Mouse (Mus musculus) thymus, postnatal 0 days (tissue): ENCODE results near the gene Tmem160. TPM values are rescaled to one million over a fixed set of nuclear protein-coding genes. Genes with fewer than 3 reads are reported as not detected.
A peak's percentile ranks its signal among the peaks of the same experiment; 100 is the strongest.

Experiments used
- DNase-seq: peaks from one replicate; pipeline ENCODE4 v3.0.0-alpha.2; 2015; ENCODE audit warnings: low spot score
- polyA plus RNA-seq: library from polyadenylated mRNA; unstranded; fragments of >200 nt; fragmentation: Nextera tagmentation; extraction: Ambion mirVana; gene quantifications from 2 replicates; pipeline ENCODE4 v1.2.1, GENCODE M21; 2015

Tmem160 gene
- polyA plus RNA-seq = 148 and 149 TPM in 2 replicates

DNA sequence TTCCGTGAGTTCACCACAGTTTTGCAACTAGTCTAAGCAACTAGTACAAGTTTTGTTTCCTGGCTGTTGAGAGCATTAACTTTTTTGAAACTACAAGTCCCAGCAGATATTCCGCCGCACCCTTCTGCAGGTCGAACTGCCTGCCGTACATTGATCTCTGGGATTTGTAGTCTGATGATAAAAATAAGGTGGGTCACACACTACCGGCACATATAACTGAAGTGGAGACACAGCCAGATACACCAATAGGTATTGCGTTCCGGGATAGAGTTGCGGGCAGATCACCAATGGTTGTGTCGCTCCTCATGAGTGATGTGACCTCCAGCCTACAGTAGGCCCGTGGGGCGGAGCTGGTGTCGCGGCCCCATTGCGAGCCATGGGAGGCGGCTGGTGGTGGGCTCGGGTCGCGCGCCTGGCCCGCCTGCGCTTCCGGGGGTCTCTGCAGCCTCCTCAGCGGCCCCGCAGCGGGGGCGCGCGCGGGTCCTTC, at the start of gene Tmem160:
Gene Tmem160 (plus strand): TSS at position 193 of the 487 bp plus-strand sequence.
- DNase-seq = peak; percentile 95

DNA sequence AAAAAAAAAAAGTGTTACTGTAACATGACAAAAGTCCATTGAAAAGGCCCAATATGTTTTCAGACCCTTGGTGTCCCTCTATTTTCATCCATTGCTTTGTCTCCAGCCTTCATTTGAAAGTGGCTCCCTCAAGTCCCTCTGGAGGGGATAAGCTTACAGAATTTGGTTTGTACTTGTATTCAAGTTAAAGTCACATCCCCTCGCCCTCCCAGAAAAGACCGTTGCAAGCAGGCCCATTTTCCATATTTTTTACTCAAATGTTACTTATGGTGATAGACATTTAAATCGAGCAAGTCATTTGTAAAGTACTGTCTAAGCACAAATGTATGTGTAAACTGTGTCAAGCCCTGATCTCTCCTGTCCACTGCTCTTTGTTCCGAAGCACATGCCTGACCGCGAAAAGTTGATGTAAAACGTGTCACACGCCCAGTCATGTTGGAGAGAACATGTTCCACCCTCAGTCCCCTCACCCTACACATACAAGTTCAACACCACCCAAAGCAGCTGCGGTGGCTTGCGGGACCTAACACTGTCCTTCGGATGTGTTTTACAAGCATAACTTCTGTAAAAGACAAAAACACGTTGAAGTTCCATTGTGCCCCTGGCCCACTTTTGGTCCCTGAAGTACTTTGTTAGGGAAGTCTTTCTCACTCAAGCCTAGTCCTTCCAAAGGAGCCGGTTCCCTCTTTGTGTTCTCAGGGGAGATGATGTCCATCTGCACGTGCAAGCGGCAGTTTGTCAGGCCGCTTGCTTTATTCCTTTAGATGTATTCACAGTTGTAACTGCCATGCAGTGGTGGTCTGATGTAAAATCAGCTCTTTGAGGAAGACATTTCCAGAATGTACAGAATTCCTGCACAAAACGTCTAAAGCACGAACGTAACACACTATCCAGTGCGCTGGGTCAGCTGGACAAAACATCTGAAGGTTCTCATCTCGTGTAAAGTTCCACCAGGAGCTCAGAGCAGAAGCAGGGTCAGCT, 49.3 kb upstream of the Tmem160 start:
- DNase-seq = peak; percentile 51

DNA sequence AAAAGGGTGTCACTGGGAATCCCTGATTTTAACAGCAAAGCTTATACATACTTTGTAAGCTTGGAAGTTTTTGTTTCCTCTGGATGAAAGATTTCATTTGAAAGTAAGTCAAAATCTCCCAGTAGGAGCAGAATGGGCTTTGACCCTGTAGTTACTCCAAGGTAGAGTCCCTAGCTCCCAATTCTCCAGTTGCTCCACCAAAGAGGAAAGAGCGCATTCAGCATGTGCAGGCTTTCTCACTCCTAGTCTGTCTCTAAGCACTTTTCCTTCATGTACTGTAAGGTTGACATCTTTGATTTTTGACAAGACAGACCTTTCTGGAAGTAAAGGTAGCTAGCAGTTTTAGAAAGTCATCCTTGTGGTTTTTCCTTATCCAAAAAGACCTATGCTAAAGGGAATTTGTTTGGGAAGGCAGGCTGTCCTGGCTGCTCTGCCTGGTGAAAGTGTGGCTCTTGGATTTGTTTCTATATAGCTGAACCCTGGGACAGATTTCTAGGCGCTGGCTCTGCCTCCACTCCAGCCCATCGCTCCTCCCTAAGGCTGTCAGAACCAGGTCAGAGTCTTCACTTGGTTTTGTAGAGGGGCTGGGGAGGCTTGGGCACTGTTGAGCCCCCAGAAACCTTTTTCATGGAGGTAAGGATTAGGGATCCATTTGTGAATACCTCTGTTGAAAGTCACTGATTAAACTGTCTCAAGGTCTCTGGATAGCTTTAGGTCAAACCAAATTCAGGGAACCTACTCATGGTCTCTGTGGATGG, 48.1 kb upstream of the Tmem160 start:
- DNase-seq = no peak

DNA sequence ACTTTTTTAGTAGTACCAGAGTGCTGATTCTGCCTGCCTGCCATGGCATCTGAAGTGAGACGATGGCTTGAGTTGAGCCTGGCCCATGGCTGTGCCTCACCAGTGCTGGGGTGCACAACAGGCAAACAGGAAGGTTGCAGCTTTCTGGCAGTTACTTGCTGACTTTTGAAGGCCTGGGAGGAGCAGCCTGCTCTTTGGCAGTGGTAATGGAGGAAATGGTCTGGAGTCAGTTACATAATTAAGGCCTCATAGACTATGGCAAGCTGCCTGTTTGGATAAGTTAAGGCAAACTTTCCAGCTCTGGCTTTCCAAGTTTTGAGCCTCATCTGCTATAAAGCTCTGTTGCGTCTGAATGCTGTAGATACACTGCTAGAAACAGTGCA, 47.5 kb upstream of the Tmem160 start:
- DNase-seq = peak; percentile 60

DNA sequence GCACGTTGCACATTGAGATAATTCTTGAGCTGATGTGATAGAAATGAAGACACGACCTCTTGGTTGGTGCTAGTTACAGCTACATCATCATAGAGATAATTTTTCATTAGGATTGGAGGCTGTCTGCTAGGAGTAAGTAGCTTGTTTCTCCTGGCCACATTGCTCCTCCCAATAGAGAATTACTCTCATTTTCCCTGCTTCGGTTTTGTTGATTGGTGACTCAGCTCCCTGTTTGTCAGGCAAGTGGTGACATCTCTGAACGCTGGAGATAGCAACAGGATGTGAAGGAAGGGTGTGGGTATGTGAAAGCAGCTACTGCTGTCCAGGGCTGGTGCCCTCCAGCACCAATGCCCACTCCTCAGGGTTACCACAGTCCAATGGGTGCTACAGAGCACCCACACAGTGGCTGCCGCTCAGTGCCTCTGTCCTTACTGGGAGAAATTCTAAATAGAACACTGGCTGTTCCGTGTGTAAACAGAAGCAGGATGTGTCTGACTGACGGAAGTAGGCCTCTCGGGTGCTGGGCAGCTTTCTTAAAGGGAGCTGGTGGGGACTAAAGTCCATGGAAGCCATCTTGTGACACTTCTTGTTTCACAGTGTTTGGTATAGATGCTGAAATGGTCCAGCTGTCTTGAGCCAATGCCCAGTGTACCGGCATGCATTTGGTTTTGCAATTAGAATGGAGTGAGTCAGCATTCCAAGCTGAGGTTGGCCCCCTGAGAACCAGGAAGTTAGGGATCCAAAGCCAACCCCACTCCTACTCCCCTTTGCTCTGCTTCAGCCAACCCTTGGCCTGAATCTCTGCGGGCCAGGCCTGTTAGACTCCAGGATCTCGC, 46.8 kb upstream of the Tmem160 start:
- DNase-seq = peak; percentile 78

DNA sequence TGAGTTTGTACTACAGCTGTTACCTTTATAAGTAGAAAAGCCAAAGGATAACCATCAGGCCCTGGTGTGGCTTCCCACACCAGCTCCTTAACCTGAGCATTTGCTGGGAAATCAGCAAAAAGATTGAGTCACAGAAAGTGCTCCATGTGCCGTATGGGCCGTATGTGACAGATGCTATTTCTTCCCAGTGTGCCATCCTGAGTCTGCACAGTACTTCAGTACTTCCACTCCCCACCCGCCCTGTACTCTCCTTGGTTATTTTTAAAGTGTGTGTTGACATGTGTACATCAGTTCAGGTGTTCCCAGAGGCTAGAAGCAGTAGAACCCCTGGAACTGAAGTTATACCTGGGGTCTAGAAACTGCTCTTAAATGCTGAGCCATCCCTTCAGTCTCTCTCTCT, 45.6 kb upstream of the Tmem160 start:
- DNase-seq = no peak

DNA sequence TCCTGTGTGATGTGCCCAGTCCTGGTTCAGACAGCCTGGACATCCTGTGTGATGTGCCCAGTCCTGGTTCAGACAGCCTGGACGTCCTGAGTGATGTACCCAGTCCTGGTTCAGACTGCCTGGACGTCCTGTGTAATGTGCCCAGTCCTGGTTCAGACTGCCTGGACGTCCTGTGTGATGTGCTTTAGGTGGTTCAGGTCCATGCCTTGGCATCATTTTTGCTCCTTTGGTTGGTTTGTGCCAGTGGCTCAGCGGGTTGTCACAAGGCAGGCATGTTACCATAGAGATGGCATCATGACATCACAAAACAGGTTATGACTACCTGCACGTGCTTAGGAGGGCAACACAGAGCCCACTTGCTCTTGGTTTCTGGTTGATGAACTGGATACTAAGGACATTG, 41.5 kb upstream of the Tmem160 start:
- no peak for DNase-seq

DNA sequence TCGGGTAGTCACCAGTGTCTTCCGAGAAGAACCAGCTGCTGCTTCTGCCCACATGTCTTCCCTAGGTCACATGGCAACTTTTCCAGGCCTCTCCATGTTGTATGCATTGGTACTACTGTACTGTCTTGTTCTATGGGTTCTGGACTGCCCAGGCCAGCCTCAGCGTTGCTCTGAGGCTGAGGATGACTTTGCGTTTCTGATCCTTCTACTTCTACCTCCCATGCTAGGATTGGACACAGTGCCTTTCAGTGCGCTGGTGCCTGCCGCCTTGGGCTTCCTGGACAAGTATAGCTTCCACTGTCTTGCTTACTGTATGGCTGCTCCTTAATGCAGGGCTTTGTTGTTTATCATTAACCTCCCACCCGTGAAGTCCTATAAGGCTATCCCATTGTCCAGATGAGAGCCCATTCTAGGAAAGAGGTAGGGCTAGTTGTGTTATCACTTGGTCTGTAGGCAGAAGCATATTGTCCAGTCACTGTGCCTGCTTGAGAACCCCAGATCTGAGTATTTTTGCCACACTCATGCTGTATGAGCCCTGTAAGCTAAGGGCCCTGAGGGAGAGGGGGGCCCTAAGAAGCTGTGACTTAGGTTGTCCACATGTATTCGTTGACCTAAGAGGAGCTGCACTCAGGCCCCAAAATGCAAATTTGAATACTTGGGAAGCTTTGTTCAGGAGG, 40.2 kb upstream of the Tmem160 start:
- no peak for DNase-seq

DNA sequence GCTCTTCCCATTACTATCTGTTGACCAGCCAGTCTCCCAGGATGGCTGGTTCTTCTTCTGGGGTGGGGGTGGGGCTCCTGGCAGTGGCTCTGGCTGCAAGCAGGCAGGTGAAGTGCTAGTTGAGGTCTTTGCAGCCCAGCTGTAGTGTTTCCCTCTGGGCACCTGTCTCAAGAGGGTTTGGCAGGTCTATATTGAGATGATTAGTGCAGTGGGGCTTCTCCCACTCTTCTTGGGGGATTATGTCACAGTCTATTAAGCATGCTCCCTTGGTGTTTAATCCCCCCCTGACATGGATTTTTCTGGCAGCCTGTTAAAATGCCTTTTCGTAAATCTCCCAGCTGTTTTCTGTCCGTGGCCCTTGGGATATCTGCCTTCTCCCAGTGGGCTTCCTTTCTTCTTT, 39.6 kb upstream of the Tmem160 start:
- DNase-seq = no peak

DNA sequence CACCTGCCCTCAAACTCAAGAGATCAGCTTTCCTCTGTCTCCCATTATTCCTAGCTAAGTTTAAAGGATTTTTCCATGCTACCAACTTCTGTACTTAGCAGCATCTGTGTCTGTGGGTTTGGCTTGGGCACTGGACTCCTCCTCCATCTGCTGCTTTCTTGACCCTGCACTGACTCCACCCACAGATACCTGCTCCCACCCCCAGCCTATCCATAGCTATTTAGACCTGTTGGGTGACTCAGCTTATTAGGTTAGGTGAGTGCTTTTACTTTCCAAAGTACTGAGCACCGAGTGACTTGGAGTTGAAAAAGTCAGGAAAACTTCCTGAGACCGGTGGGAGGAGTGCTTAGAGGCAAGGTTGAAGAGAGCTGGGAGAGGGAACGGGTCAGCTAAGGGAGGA, 37.2 kb upstream of the Tmem160 start:
- no peak for DNase-seq

DNA sequence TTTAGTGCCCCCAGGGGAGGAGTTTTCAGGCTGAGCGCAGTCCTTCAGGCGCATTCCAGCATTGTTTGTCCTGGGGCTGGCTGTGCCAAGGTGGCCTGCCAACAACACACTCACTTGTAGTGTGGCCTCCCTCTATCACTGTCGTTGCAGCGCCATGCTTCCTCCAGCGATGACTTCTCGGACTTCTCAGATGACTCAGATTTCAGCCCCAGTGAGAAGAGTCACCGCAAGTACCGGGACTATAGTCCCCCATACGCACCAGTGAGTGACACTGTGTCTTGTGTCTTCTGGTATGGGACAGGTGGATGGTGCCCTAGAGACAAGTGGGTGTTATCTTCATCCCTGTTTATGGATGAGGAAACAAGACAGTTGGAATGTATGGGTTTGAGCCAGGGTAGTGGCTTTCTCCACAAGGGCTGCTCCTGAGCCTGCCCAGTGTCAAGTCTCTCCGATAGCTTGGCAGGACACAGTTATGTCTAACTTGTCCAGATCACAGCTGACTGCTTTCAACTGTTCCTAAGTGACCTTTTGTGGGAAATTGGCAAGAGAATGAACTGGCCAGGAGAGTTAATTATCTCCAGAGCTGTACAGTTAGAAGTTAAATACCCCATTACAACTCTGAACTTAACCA, 35.3 kb upstream of the Tmem160 start:
- no peak for DNase-seq

DNA sequence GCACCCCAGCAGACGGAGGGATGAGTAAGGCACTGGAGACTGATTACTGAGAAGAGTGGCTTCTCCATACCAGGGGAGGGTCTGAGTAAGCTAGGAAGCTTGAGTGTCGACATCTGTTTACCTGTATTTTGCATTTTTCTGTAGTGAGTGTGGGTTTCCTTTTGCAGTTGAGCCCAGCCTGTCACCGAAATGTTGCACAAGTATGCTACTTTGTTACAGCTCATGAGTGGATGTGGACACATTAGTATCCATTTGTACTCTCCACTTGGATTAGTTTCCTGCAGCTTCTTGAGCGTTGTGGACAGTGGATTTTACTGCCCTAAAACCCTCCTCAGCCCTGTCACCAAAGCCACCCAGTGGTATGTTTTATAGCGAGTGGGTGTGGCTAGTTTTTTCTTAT, 33.9 kb upstream of the Tmem160 start:
- DNase-seq = no peak

DNA sequence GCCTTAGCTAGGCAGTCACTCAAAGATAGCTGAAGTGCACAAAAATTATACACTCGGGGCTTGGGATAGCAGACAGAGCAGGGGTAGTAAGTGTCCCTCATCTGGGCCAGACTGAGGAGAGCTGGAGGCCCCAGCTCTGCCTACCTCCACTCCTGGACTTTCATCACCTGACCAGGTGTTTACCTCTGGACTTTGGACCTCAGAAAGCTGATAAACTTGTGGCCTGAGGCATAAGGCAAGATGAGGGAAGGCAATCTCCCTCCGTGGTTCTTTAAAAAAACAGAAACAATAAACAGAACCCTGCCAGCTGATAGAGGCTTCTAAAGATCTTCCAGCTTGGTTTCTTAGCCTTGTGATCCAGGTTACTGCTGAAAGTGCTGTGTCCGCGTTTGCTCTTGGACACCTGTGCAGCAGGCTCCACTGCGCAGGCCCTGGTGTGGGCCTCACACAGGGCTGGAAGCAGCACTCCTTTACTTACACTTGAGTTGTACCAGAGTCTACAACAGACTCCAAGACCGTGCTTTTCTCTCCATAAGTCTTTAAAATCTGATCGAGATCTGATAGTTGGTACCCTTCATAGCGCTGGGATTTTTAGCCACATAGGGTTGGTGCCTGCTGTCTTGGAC, 32.0 kb upstream of the Tmem160 start:
- DNase-seq = no peak

DNA sequence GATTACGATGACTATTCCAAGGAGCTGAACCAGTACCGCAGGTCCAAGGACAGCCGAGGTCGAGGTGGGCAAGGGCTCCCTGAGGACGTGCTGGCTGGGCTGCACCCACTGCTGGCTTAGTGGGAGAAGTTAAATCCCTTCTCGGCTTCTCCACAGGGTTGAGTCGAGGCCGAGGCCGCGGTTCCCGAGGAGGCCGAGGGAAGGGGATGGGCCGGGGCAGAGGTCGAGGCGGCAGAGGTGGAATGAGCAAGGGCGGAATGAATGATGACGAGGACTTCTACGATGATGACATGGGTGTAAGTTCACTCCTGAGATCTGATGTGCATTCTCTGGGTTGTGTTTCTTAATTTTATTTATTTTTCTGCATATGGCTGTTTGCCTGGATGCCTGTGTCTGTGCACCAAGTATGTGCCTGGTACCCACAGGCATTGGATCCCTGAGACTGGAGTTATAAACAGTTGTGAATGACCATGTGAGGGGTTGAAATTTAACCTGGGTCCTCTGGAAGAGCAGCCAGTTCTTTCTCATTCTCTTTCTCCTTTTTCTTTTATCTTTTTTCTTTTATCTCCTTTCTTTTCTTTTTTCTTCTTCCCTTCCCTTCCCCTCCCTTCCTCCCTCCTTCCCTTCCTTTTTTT, 30.2 kb upstream of the Tmem160 start:
- DNase-seq = no peak

DNA sequence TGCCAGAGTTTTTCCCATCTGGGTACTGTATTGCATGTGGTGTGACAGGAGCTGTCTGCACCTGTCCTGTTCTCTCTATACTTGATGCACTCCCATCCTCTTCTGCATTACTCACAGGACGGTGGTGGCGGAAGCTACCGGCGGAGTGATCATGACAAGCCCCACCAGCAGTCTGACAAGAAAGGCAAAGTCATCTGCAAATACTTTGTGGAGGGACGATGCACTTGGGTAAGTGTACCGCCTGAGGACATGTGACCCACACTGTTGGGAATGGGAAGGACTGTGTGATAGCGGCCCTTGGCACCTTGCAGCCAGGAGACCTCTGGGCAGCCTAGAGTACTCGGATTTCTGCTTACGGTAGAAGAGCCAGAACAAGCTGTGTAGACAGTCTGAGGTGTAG, 28.8 kb upstream of the Tmem160 start:
- DNase-seq = no peak

DNA sequence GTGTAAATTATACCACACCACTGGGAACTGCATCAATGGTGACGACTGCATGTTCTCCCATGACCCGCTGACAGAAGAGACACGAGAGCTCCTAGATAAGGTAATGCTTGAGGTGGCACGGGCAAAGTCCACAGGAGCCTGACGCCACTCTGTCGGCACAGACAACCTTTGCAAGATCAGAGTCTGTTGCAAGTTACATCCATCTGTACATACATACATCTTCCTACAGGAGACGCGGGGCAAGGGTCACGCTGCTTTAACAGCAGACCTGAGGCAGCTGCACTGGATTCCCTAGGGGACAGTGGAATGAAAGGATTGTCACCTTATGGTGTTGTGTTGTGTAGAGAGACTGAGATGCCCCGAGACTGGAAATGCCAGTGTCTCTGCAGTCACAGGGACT, 26.9 kb upstream of the Tmem160 start:
- DNase-seq = no peak

DNA sequence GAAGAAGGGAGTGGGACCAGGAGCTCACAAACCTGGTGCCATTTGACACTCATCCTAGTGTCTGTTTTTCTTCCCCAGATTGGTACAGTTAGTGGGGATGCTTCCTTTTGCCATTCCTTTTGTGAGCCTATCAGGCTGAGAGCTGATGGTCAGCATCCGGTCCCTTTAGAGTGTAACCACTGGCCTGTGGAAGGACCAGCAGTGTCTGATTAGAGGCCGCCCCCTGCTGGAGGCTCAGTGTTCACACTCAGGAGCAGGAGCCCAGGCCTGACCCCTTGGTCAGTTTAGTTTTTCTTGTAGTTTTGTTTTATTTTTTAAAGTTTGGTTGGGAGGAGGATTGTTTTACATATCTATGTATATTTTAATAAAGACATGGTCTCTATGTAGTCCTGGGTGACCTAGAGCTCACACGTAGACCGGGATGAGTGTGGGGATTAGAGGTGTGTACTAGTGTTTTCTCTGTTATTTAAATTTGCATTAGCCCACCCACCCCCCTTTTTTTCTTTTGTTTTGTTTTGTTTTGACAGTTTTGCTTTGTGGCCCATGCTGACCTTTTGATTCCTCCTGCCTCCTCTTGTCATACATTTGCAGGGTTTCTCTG, 26.4 kb upstream of the Tmem160 start:
- peak; percentile 37 for DNase-seq

DNA sequence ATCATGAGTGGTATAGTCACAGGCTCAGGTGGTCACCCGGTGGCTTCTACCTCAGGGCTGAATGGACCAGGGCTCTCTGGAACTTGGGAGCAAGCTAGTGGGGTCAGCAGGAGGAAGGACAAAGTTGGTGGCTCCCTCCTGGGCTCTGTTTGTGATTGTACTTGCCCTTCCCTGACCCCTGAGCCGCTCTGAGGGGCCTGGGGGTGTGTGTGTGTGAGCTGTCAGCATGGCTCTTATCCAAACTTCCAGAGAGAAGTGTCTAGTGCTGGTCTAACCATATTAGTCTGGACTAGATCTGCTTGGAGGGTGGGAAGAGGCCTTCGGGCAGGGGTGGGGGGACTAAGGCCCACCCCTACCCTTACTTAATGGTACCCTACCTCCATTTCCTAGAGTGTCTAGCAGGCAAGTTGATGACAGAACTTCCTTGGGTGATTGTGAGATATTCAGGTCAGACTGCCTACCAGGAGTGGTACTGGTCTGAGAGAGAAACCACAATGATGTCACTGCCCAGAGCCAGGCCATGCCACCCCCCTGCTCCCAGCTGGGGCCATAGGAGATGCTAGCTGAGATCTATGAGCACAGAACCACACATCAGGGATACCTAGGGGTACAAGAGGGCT, 19.1 kb upstream of the Tmem160 start:
- DNase-seq = no peak
